Mouse (Mus musculus) frontal cortex, postnatal 14 days (tissue): ENCODE results near the gene Slc16a9.

Experiments
- DNase-seq, 2 experiments: peaks; one replicate each; pipeline ENCODE4 v3.0.0; 2022; ENCODE audit warnings: low spot score in 2 of 2

Gene Slc16a9

DNA sequence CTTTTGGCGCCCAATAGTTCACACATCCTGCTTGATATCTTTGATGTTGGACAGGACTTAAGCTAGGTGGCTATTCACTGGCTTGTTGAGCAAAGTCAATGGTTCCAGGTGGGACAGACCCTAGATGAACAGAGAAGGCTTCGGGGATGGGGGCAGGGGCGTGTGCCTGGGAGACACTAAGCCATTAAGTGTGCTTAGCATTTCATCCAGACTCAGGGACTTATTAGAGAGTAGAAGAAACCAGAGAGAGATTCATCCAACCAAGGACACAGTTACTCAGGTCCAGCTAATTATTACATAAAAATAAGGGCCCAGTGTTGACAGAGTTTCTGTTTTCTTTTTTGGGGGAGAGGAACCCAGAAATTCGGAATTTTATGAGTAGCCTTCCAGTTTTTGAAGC, 5.5 kb downstream of the Slc16a9 start:
- no peak for DNase-seq

DNA sequence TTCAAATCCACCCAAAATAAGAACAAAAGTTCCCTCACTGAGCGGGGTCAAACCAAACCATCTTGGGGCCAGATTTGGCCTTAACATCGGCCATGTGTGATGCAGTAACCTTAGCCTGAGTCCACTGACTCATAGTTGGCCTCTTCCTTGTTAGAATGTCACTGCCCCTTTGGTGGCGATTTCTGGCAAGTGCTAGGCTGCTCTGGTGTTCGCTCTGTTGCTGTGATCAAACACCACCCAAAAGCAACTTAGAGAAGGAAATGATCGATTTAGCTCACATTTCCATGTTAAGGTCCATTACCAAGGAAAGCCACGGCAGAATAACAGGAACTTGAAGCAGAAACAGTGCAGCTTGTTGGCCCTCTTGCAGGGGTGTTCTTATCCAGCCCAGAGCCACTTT, 5.9 kb downstream of the Slc16a9 start:
- no peak for DNase-seq

DNA sequence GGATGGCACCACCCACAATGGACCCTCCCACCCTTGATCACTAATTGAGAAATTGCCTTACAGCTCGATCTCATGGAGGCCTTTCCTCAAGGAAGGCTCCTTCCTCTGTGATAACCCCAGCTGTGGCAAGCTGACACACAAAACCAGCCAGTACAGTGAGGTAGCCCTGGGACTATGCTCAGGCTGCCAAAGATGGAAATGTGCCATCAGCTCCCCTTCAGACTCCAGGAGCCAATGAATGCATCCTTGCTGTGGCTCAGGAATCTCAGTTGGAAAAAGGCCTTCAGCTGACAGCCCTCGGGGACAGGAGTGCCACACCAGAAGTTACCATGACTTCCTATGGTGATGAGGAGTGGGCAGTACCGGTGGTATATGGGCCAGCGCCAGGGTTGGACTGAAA, 9.8 kb downstream of the Slc16a9 start:
- no peak for DNase-seq

DNA sequence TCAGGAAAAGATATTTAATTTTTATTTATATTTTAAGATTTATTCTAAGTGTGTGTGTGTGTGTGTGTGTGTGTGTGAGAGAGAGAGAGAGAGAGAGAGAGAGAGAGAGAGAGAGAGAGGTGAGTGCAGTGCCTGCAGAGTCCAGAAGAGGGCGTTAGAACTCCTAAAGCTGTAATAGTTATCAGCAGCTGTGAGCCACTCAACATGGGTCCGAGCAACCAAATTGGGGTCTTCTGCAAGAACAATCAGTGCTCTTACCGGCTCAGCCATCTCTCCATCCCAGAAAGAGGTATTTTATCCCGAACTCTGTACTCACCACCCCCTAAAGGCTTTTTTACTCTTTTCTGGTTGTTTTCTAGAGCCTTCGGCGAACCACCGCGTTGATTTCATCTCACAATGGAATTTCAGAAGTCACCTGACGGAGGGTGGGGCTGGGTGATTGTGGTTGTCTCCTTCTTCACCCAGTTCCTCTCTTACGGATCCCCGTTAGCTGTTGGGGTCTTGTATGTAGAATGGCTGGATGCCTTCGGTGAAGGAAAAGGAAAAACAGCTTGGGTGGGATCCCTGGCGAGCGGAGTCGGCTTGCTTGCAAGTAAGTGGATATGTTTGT, 10.8 kb downstream of the Slc16a9 start:
- no peak for DNase-seq

DNA sequence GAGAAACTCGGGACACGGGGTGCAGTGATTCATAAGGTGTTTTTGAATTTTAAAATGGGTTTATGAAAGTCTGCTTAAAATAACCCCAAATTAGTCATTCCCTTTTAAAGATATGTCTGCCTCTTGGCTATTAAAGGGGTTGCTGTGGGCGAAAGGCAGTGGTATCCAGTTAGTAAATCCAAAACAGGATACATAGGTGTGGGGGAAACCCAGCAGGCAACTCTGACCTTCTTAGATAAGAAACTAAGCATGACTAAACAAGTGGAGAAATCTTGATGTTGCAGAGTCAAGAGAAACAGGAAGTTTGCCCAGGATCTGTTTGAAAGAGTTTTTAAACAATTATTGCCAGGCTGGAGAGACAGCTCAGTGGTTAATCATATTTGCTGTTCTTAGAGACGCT, 12.1 kb downstream of the Slc16a9 start:
- DNase-seq = no peak

DNA sequence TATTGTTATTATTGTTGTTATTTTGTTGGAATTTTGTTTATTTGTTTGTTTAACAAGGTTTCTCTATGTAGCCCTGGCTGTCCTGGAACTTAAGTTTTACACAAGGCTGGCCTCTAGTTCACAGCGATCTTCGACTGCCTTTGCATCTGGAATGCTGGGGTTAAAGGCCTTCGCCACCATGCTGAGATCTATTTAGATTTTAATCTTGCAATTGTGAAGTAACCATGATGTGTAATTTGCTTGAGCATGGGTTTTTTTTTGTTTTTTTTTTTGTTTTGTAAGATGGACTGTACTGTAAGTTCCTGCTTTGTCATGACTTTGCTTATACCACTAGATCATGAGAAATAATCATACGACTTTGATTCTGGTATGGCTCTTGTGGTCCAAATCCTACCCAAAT, 16.0 kb downstream of the Slc16a9 start:
- DNase-seq = no peak

DNA sequence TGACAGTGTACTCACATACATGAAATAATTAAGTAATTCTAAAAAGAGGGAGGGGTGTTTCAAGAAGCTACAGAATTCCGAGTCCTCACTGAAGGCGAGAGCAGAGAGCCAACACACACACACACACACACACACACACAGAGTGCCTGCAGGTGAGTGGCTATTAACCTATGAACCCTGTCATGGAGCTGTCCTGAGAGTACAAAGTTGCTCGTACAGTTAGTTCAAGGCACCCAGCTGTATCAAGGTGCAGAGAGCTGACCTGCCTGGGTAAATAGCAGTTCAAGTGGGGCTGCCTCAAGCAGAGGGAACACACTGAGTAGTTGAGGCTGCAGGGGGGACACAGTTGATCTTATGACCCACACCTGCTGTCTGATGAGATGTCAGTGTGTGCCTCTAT, 17.2 kb downstream of the Slc16a9 start:
- DNase-seq = no peak

DNA sequence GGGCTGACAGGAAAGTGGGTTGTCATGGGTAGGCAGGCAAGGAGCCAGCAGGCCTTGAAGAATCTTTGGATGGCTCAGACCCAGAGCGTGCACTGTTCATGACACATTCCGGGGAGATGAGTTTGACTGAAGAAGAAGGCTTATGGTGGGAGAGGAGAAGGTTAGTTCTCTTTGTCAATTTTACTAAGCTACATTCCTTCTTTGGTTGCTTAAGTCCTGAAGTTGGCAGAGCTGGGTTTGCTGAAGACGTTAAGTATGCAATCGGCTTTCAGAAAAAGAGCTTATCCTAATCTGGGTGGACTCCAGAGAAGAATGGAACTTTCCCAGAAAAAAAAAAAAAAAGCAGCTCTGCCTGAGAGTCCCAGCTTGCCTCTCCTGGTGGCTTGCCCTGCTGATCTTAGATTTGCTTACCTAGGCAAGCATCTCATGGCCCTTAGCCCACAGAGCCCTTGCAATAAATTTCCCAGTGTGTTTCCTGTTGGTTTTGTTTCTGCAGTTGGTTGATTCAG, 18.8 kb downstream of the Slc16a9 start:
- no peak for DNase-seq

DNA sequence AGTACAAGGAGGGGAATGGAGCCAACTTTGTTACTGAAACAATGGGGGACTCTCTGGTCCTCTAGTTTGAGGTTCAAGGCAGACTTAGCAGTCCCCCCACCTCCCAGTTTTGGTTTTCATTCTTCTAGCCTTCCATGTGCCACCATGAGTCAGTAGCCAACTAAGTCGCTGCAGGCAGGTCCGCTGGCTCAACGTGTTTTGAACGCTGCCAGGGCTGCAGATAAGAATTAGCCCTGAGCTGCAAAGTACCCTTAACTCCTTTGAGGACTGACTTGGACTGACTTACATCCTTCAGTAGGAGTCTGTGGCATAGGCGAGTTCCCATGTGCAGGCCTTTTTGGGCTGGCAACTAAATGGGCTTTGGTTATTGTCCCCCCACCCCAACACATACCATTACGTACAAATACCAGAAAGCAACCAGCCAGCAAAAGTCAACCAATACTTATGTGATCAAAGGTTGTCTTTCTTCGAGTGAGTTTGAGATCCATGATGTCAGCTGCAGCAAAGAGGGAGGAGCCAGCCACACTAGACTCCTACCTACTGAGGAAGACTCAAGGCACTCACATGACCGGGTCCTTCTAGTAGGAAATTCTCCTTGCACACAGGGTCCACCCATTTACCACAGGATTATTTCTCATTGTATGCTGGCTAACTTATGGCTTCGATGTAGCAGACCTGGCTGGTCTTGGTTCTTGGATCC, 19.6 kb downstream of the Slc16a9 start:
- DNase-seq = no peak

DNA sequence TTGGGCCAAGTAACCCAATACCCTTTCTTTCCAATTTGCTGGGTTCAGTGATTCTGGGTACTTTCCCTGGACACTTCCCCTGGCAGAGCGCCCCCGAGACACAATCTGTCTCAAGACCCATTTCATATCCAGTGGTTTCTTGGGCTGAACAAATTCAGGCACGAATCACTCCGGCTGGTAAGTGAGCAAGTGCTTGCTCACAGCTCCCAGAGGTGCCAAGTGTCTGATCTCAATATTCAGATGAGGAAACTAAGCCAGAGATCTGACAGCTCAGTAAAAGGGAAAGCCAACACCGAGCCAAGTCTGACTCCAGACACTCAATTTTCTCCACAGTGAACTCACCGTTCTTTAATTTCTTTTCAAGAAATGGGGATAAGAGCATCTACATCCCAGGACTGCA, 21.6 kb downstream of the Slc16a9 start:
- peak in 1 of 2 experiments; percentile 9 for DNase-seq

DNA sequence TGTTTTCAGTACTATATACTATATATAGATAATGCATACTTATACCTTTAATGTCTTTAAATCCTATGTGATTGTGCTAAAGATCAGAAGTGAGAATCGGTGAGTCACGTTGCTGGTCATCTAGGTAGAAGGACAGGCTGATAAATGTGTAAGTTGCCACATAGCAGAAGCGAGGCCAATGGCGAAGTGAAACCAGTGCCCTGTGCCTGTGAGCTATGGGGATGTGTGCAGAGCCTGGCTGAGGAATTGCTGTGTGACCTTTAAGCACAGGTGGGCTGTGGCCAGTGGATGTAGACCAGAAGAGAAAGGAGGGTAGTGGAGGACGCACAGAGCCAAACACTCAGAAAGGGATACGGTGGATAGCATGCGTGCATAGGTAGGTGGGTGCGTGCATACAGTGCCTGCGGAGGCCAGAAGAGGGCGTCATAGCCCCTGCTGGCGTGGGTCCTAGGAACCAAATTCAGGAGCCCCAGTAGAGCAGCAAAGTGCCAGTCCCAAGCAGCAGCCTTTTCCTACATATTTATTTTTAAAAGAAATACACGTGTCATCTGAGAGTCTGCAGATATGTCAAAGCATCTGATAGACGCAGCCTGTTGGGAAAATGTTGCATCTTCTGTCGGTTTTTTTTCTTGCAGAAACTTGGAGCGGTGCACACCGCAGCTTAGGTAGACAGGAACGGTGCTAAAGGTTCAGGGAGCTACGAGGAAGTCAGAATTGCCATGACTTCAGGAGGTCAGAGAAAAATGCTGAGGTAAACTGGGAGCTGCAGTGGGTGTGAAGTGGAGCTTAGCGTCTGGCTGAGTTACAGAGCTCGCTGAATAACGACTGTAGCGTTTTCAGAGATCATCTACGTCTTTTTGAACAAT, 23.9 kb downstream of the Slc16a9 start:
- no peak for DNase-seq

DNA sequence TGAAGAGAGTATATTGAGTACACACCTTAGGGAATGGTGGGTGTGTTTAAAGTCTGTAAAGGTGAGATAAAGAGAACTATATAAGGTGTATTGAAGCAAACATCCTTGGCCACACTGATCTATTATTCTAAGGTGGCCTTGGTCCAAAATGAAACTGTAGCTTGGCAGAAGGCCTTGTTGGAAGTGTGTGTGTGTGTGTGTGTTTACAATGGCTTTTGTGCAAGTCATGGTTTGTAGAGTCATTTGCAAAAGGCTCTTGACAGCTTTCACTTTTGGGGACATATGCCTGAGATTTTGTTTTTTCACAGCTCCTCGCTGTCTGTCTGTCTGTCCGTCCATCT, 24.5 kb downstream of the Slc16a9 start:
- DNase-seq = no peak

DNA sequence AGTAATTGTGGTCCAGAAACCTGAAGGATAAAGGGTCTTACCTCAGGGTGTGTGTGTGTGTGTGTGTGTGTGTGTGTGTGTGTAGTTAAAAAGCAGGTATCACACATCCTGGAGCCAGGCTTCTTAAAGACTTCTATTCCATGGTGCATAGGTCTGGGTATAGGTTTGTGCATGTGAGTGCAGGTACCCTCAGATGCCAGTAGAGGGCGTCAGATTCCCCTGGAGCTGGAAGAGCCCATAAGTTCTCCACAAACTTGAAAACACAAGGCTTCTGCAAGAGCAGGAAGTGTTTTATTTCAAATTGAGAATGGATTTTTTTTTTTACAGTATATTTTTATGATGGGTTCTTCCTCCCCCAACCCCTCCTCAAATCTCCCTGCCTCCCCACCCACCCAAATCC, 31.8 kb downstream of the Slc16a9 start:
- no peak for DNase-seq

DNA sequence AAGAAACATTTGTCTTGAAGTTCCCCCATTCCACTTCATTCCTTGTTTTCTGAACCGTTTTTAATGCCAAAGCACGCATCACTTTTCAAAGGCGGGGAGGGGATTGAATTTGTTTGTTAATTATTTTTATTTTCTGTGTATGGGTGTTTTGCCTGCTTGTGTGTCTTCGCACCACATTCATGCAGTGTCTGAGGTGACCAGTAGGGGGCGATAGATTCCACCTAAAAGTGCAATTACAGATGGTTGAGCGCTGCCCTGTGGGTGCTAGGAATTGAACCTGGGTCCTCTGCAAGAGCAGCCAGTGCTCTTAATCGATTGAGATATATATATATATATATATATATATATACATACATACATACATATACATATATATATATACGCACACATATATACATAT, 34.4 kb downstream of the Slc16a9 start:
- DNase-seq = no peak

DNA sequence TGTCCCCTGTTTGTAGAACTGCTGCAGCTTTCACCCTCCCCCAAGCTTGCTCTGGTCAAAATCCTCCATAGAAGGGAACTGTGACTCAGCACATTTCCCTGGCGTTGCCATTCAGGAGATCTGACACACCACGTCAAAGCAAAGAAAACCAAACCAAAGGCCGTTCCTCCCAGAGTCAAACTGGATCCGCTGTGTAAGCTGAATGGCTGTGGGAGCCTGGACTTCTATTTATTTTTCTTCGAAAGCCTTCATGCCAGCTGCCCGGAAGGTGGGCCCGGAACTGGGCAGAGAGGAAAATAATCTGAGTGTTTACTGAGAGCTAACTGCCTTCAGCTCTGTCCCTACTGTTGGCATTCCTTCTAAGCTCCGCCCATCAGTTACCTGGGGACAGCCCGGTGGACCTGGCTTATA, 42.9 kb downstream of the Slc16a9 start:
- no peak for DNase-seq

DNA sequence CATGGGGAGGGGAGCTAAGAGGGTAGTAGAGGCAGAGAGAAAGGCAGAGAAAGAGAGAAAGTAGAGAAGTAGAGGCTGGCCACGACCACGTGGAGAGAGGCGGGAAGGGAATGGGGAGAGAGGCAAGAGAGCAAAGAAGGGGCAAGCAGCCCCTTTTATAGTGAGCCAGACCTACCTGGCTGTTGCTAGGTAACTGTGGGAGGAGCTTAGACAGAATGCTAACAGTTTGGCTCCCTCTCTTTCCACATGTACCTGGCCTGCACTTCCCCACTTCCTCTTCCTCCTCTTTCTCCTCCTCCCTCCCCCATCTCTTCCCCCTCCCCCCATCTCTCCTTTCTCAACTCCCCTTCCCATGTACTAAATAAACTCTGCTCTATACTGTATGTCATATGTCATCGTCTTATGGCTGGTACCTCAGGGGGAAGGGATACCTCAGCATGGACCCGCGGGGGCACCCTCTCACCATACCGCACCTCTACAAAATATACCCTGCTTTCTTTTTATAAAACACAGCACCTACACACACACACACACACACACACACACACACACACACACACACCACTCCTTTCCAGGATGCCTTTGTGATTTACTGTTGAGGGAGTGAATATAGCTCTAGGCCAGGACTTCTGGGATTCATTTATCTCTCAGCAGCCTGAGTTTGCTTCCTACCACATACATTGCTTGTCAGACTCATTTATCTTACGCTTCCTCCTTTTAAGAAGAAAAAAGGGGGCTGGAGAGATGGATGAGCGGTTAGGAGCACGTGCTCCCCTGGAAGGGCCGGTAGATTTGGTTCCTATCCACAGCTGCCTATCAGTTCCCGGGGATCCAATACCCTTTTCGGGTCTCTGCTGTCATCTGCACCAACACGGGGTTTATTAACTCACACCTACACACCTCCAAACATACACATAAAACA, 43.8 kb downstream of the Slc16a9 start:
- DNase-seq = no peak

DNA sequence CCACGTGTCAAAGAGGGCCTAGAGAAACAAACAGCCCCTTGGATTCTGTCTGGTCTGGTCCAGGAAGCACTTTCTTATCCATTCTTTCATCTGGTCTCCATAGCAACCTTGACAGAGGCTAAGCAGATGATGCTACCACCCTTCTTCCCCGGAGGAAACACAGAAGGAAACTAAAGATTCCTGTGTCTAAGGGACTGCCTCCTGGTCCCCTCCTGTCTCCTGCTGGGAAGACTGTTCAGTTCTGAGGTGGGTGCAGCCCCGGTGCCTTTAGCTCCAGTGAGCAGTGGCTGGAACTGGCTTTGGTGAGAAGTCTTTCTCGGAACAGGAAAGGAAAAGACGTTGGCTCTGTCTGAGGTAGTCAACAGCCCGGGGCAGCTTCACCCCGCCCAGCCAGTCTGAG, 47.1 kb downstream of the Slc16a9 start:
- DNase-seq = no peak

DNA sequence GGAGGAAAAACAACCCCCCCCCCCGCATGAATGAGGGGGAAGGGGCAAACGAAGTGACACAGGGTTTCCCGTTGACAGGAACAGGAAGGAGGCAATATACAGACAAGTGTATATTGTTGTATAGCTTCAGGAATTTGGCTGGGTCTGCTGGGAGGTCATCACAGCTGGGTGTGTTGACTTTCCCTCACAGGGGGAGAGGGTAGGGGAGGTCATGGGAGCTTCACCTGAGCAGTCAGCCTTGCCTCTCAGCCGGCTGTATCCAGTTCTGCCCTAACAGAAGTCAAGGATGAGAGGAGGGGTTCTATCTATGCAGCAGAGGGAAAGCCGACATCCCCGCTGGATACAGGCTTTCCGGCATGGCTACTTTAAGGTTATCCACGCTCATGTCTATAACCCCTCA, 49.2 kb downstream of the Slc16a9 start:
- DNase-seq = no peak

DNA sequence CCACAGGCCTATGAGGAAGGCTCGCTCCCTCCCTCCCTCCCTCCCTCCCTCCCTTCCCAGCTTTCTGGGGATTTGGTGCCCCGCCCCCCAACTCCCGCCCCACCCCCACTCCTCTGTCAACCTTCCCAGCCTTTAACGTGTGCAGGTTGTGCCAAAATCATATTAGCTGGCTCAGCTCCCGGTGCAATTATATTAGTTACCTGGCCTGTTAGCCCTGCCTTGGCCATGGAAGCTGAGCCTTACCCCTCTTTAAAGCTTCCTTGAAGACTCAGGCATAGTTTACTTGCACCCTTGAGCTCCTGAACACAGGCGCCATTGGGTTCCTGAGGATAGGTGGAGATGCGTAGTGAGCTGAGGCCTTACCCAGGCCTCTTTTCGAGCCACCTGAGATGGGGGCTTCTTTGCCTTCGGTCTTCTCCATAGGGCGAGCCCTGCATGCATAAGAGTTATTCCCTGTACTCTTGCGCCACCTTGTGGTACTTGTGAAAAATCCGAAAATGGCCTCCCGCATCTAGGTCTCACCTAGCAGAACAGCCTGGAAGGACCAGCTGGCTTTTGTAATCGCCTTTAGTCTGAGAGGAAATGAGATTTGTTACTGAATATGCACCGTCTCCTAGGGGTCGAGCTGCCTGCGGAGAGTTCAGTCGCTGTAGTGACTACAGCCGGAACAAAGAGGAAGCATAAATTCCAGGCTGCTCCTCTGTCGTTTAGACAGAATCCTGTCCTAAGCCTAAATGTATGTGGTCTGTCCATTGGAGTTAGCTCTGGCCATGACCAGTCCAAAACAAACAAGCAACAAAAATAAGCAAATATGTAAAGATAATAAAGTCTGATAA, 51.8 kb downstream of the Slc16a9 start:
- peak; percentile 64 to 78 for DNase-seq

DNA sequence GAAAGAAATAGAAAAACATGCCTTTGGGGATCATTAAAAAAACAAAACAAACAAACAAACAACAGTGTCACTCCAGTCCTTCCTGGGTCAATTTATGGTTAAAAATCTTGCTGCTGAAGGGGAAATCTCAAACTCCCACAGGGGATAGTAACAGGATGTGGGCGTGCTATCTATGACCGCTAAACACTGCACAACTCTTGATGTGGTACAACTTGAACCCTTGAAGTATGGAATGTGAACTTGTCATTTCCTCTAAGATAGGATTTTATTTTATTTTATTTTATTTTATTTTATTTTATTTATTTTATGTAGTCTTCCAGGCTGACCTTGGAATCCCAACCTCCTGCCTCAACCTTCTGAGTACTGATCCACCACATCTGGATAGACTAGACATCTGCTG, 54.2 kb downstream of the Slc16a9 start:
- DNase-seq = no peak

DNA sequence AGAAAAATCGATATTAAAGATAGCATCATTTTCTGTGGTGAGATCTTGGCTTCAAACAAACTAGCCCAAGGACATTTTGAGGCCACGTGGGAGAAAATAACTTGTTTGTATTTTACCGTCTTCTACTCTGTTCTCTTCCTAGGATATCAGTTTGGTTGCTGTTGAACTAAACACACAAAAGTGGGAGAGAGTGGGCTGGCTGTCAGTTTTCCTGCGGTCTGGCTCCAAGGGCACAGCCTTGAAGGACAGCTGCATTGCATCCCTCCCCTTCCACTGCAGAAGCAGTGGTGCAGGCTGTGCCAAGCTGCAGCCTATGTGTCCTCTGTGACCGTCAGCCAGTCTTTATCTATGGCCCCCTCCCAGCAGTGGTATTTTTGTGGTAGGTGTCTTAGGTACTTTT, 54.8 kb downstream of the Slc16a9 start:
- DNase-seq = no peak
